Mouse (Mus musculus): ENCODE data around the gene Tgfbr1. TPM values are rescaled to one million over a fixed set of nuclear protein-coding genes. Genes with fewer than 3 reads are reported as not detected.

Gene Tgfbr1
- polyA plus RNA-seq, 1 experiment, result 6.2 TPM

- peak; percentile 85 to 90 for DNase-seq
- Histone ChIP-seq H3K4me3 (replicated peaks; ENCODE audit: insufficient read depth, low read depth, low read length) (peak overlapping the region; percentile 72), H3K4me1 (ENCODE audit: control insufficient read depth, insufficient read depth, low read length) (no peaks in the 10 kb centered on the region; the same call in 1 of the 2 replicates), H3K27me3 (ENCODE audit: control insufficient read depth, insufficient read depth, low read length) (no peaks in the 10 kb centered on the region), H3K27ac (ENCODE audit: insufficient read depth, low read length) (no peak overlapping the region)
- WGBS, result under 1% methylated on average over 33 of the region's 33 CpGs
- TF ChIP-seq CTCF (IDR thresholded peaks at IDR 0.05; ENCODE audit: borderline replicate concordance, insufficient read depth, low read depth, low read length) (peak; percentile 91), POLR2A (IDR thresholded peaks at IDR 0.05; ENCODE audit: borderline replicate concordance, insufficient read depth, low read length) (no peak)
Measured at GRCm38 (mm10) chr4:47437365-47438340, 84.6 kb downstream of the Tgfbr1 start.

- 93% methylated on average over 6 of the region's 6 CpGs for WGBS
Measured at GRCm38 (mm10) chr4:47438956-47439355, 85.9 kb downstream of the Tgfbr1 start.

GRCm38 (mm10) chr4:47440951-47441350 is 87.9 kb downstream of the Tgfbr1 start:
- no peak overlapping the region for H3K27ac ChIP-seq (ENCODE audit: insufficient read depth, low read length)
- 89% methylated on average over 11 of the region's 11 CpGs for WGBS
- no peaks in the 10 kb centered on the region; the same call in 1 of the 2 replicates for H3K4me1 ChIP-seq (ENCODE audit: control insufficient read depth, insufficient read depth, low read length)
- TF ChIP-seq POLR2A (IDR thresholded peaks at IDR 0.05; ENCODE audit: borderline replicate concordance, insufficient read depth, low read length), result no peak
- TF ChIP-seq CTCF (IDR thresholded peaks at IDR 0.05; ENCODE audit: borderline replicate concordance, insufficient read depth, low read depth, low read length), result no peak
- no peaks in the 10 kb centered on the region for H3K27me3 ChIP-seq (ENCODE audit: control insufficient read depth, insufficient read depth, low read length)
- DNase-seq, result no peak
- H3K4me3 ChIP-seq (replicated peaks; ENCODE audit: insufficient read depth, low read depth, low read length), result no peak overlapping the region

More at GRCm38 (mm10) chr4:47438956-47439355, 85.9 kb downstream of the Tgfbr1 start:
- no peak overlapping the region for H3K27ac ChIP-seq (ENCODE audit: insufficient read depth, low read length)
- no peak for DNase-seq
- no peaks in the 10 kb centered on the region; the same call in 1 of the 2 replicates for H3K4me1 ChIP-seq (ENCODE audit: control insufficient read depth, insufficient read depth, low read length)
- TF ChIP-seq CTCF (IDR thresholded peaks at IDR 0.05; ENCODE audit: borderline replicate concordance, insufficient read depth, low read depth, low read length) (no peak), POLR2A (IDR thresholded peaks at IDR 0.05; ENCODE audit: borderline replicate concordance, insufficient read depth, low read length) (no peak)
- no peak overlapping the region for H3K4me3 ChIP-seq (replicated peaks; ENCODE audit: insufficient read depth, low read depth, low read length)
- no peaks in the 10 kb centered on the region for H3K27me3 ChIP-seq (ENCODE audit: control insufficient read depth, insufficient read depth, low read length)

- no peaks in the 10 kb centered on the region for H3K27me3 ChIP-seq (ENCODE audit: control insufficient read depth, insufficient read depth, low read length)
- no peaks in the 10 kb centered on the region for H3K4me1 ChIP-seq (ENCODE audit: control insufficient read depth, insufficient read depth, low read length)
- H3K27ac ChIP-seq (ENCODE audit: insufficient read depth, low read length), result no peak overlapping the region
- WGBS, result 84% methylated on average over 3 of the region's 3 CpGs
- H3K4me3 ChIP-seq (replicated peaks; ENCODE audit: insufficient read depth, low read depth, low read length), result no peak overlapping the region
- no peak for DNase-seq
- TF ChIP-seq POLR2A (IDR thresholded peaks at IDR 0.05; ENCODE audit: borderline replicate concordance, insufficient read depth, low read length), result no peak
- no peak for TF ChIP-seq CTCF (IDR thresholded peaks at IDR 0.05; ENCODE audit: borderline replicate concordance, insufficient read depth, low read depth, low read length)
Measured at GRCm38 (mm10) chr4:47448526-47448925, 95.5 kb downstream of the Tgfbr1 start.

- Histone ChIP-seq H3K4me1 (ENCODE audit: control insufficient read depth, insufficient read depth, low read length) (no peaks in the 10 kb centered on the region), H3K27me3 (ENCODE audit: control insufficient read depth, insufficient read depth, low read length) (no peaks in the 10 kb centered on the region), H3K27ac (ENCODE audit: insufficient read depth, low read length) (no peak overlapping the region), H3K4me3 (replicated peaks; ENCODE audit: insufficient read depth, low read depth, low read length) (no peak overlapping the region)
- TF ChIP-seq POLR2A (IDR thresholded peaks at IDR 0.05; ENCODE audit: borderline replicate concordance, insufficient read depth, low read length) (no peak), CTCF (IDR thresholded peaks at IDR 0.05; ENCODE audit: borderline replicate concordance, insufficient read depth, low read depth, low read length) (no peak)
- DNase-seq, result no peak
- 56% methylated on average over 5 of the region's 5 CpGs for WGBS
Measured at GRCm38 (mm10) chr4:47449116-47449515, 96.1 kb downstream of the Tgfbr1 start.

- WGBS, result 14% methylated on average over 18 of the region's 18 CpGs
- Histone ChIP-seq H3K4me1 (ENCODE audit: control insufficient read depth, insufficient read depth, low read length) (no peaks in the 10 kb centered on the region), H3K27ac (ENCODE audit: insufficient read depth, low read length) (no peak overlapping the region), H3K4me3 (replicated peaks; ENCODE audit: insufficient read depth, low read depth, low read length) (no peak overlapping the region), H3K27me3 (ENCODE audit: control insufficient read depth, insufficient read depth, low read length) (no peaks in the 10 kb centered on the region)
- TF ChIP-seq CTCF (IDR thresholded peaks at IDR 0.05; ENCODE audit: borderline replicate concordance, insufficient read depth, low read depth, low read length) (no peak), POLR2A (IDR thresholded peaks at IDR 0.05; ENCODE audit: borderline replicate concordance, insufficient read depth, low read length) (no peak)
- no peak for DNase-seq
Measured at GRCm38 (mm10) chr4:47449586-47450522, 96.8 kb downstream of the Tgfbr1 start.

Other genes starting within 250 kb of the Tgfbr1 start
- gene Col15a1, start 145.1 kb upstream of the Tgfbr1 start, polyA plus RNA-seq (2012; rRNA removed), result 3.9 and 5.3 TPM in 2 replicates
- gene Alg2, start 121.1 kb downstream of the Tgfbr1 start, polyA plus RNA-seq (2012; rRNA removed), result 98.1 and 101 TPM in 2 replicates
- gene Sec61b, start 121.4 kb downstream of the Tgfbr1 start, polyA plus RNA-seq (2012; rRNA removed), result 72.9 and 82.1 TPM in 2 replicates

All from cerebellum, adult 2 months (tissue).